8 mouse cellular contexts compared by ENCODE assay signal in genomic region chr17:84272557-84273261, GRCm38 (mm10).
DNase-seq lines count a peak whose midpoint lies in the region; ATAC-seq lines count a peak whose summit lies in the region.

No protein-coding gene starts in this region.

- H3K27ac ChIP-seq in limb, embryonic 13.5 days = peak overlapping the region; percentile 72

- 0 out of 2 replicates have a peak overlapping the region, but pooled peaks have one; percentile 4 for H3K4me2 ChIP-seq in limb, embryonic 13.5 days (replicated peaks)

- no peaks in the 10 kb centered on the region for H3K9me3 ChIP-seq in limb, embryonic 13.5 days

- H3K4me3 ChIP-seq in limb, embryonic 13.5 days = no peak overlapping the region

- ATAC-seq in activated CD4-positive, CD25-positive, alpha-beta regulatory T cell, adult 4 months = peak; percentile 65
- peak; percentile 81; the same call in 1 of the 2 replicates for ATAC-seq in limb, embryonic 13.5 days (ENCODE audit: low FRiP score, low read depth)
- ATAC-seq in monocyte, adult 5-6 weeks (replicated peaks; ENCODE audit: insufficient number of reproducible peaks, low FRiP score, low TSS enrichment, poor library complexity, severe bottlenecking) = no peak

- H3K4me1 ChIP-seq in limb, embryonic 13.5 days = peaks cover 59% of the 10 kb centered on the region

- intact Hi-C loops in gastrocnemius, postnatal 36 days (cut with DNase I) = no loop called here

- no peaks in the 10 kb centered on the region for H3K27me3 ChIP-seq in limb, embryonic 13.5 days

- no peak overlapping the region for H3K9ac ChIP-seq in limb, embryonic 13.5 days

- peak; percentile 37 to 59 for DNase-seq in layer of hippocampus, adult 18-20 months (ENCODE audit: low spot score in 2 of 2)
- no peak for DNase-seq in layer of hippocampus, postnatal 25 days (ENCODE audit: extremely low spot score in 1 of 2, low spot score in 1 of 2)
- peak; percentile 61 for DNase-seq in fibroblast of lung, adult 2 months (ENCODE audit: low read depth)
- no peak for DNase-seq in urinary bladder, adult 18-20 months (ENCODE audit: low spot score in 2 of 2)
- no peak for DNase-seq in gastrocnemius, postnatal 36 days

- WGBS in limb, embryonic 13.5 days = 48% methylated on average over 5 of the region's 5 CpGs

- H3K36me3 ChIP-seq in limb, embryonic 13.5 days = peaks cover 5% of the 10 kb centered on the region; the same call in 1 of the 2 replicates

Comparison
In these comparisons a context has a peak if more than half of its experiments do, and no peak if none do; other contexts are left out.
1. DNase-seq: peak in layer of hippocampus, adult 18-20 months (2 of 2) and fibroblast of lung, adult 2 months (single experiment); none in layer of hippocampus, postnatal 25 days (0 of 2), urinary bladder, adult 18-20 months (0 of 2) and gastrocnemius, postnatal 36 days (0 of 2).